Mouse (Mus musculus) cerebellum, adult 2 months (tissue): ENCODE results near the gene Hist1h2bb.

Experiments used
- CTCF ChIP-seq: fragments of 200-500 bp; IDR thresholded peaks from 2 replicates; pipeline ENCODE4 v1.5.1; 2011; ENCODE audit warnings: low read depth, mild to moderate bottlenecking, control low read depth, low read length, moderate library complexity, borderline replicate concordance; ENCODE audit not compliant: insufficient read depth
- POLR2A ChIP-seq: fragments of 200-500 bp; IDR thresholded peaks from 2 replicates; pipeline ENCODE4 v1.6.1; 2011; ENCODE audit warnings: low read length, control low read depth, borderline replicate concordance; ENCODE audit not compliant: insufficient read depth

GRCm38 (mm10) chr13:23743963-23744362 lies 2.6 kb upstream of the Hist1h2bb start:
- no peak for TF ChIP-seq POLR2A
- no peak for TF ChIP-seq CTCF
